Mouse (Mus musculus) embryo, embryonic 11 days (tissue): ENCODE measurements around the gene Ano1.
A peak's percentile ranks its signal among the peaks of the same experiment; 100 is the strongest.

Experiments
- DNase-seq: peaks from one replicate; pipeline ENCODE4 v3.0.0-alpha.2; 2015

The Ano1 gene

GRCm38 (mm10) chr7:144581559-144582283 is 170.1 kb downstream of the Ano1 start:
- peak; percentile 92 for DNase-seq

GRCm38 (mm10) chr7:144577876-144578275 is 173.9 kb downstream of the Ano1 start:
- no peak for DNase-seq

- DNase-seq = no peak
Observed at GRCm38 (mm10) chr7:144572234-144572633, 179.5 kb downstream of the Ano1 start.

- no peak for DNase-seq
Observed at GRCm38 (mm10) chr7:144571598-144571997, 180.2 kb downstream of the Ano1 start.

GRCm38 (mm10) chr7:144569428-144569827 is 182.3 kb downstream of the Ano1 start:
- DNase-seq = no peak

- DNase-seq = no peak
Observed at GRCm38 (mm10) chr7:144568091-144568490, 183.7 kb downstream of the Ano1 start.

GRCm38 (mm10) chr7:144566921-144567682 is 184.7 kb downstream of the Ano1 start:
- no peak for DNase-seq

GRCm38 (mm10) chr7:144563456-144564155 is 188.2 kb downstream of the Ano1 start:
- no peak for DNase-seq

GRCm38 (mm10) chr7:144562016-144562415 is 189.8 kb downstream of the Ano1 start:
- DNase-seq = peak; percentile 55

- DNase-seq = no peak
Observed at GRCm38 (mm10) chr7:144560594-144560993, 191.2 kb downstream of the Ano1 start.

GRCm38 (mm10) chr7:144558552-144558951 is 193.2 kb downstream of the Ano1 start:
- DNase-seq = no peak

- DNase-seq = no peak
Observed at GRCm38 (mm10) chr7:144554123-144554472, 197.7 kb downstream of the Ano1 start.

GRCm38 (mm10) chr7:144553237-144554122 is 198.3 kb downstream of the Ano1 start, which contains the start of gene Ppfia1:
Gene Ppfia1 (minus strand): TSS chr7:144553729.
- DNase-seq = peak; percentile 98

GRCm38 (mm10) chr7:144552274-144552673 is 199.5 kb downstream of the Ano1 start:
- DNase-seq = no peak

GRCm38 (mm10) chr7:144550811-144551210 is 201.0 kb downstream of the Ano1 start:
- DNase-seq = no peak

- no peak for DNase-seq
Observed at GRCm38 (mm10) chr7:144549904-144550566, 201.7 kb downstream of the Ano1 start.

GRCm38 (mm10) chr7:144545231-144545630 is 206.5 kb downstream of the Ano1 start:
- no peak for DNase-seq

GRCm38 (mm10) chr7:144541351-144541750 is 210.4 kb downstream of the Ano1 start:
- DNase-seq = no peak

- DNase-seq = no peak
Observed at GRCm38 (mm10) chr7:144539146-144539545, 212.6 kb downstream of the Ano1 start.
